Mouse (Mus musculus): ENCODE measurements around the gene Troap. TPM values are rescaled to one million over a fixed set of nuclear protein-coding genes. Genes with fewer than 3 reads are reported as not detected.
A peak's percentile ranks its signal among the peaks of the same experiment; 100 is the strongest.

The Troap gene
- polyA plus RNA-seq, 1 experiment = 0.62 TPM

- no peak for DNase-seq (ENCODE audit: extremely low spot score in 1 of 2, low spot score in 1 of 2)
Observed at GRCm38 (mm10) chr15:99107866-99108265, 33.5 kb downstream of the Troap start.

GRCm38 (mm10) chr15:99111139-99111538, 36.8 kb downstream of the Troap start:
- no peak for DNase-seq (ENCODE audit: extremely low spot score in 1 of 2, low spot score in 1 of 2)

- DNase-seq (ENCODE audit: extremely low spot score in 1 of 2, low spot score in 1 of 2) = no peak
Observed at GRCm38 (mm10) chr15:99111809-99112208, 37.4 kb downstream of the Troap start.

GRCm38 (mm10) chr15:99112843-99113395, 38.5 kb downstream of the Troap start:
- no peak for DNase-seq (ENCODE audit: extremely low spot score in 1 of 2, low spot score in 1 of 2)

GRCm38 (mm10) chr15:99113396-99113975, 39.1 kb downstream of the Troap start:
- no peak for DNase-seq (ENCODE audit: extremely low spot score in 1 of 2, low spot score in 1 of 2)

- DNase-seq (ENCODE audit: extremely low spot score in 1 of 2, low spot score in 1 of 2) = no peak
Observed at GRCm38 (mm10) chr15:99114312-99115064, 40.1 kb downstream of the Troap start.

GRCm38 (mm10) chr15:99115065-99115423, 40.7 kb downstream of the Troap start:
- DNase-seq (ENCODE audit: extremely low spot score in 1 of 2, low spot score in 1 of 2) = no peak

GRCm38 (mm10) chr15:99116539-99116938, 42.2 kb downstream of the Troap start:
- DNase-seq (ENCODE audit: extremely low spot score in 1 of 2, low spot score in 1 of 2) = no peak

- no peak for DNase-seq (ENCODE audit: extremely low spot score in 1 of 2, low spot score in 1 of 2)
Observed at GRCm38 (mm10) chr15:99120814-99121213, 46.4 kb downstream of the Troap start.

GRCm38 (mm10) chr15:99122642-99123041, 48.3 kb downstream of the Troap start:
- DNase-seq (ENCODE audit: extremely low spot score in 1 of 2, low spot score in 1 of 2) = no peak

GRCm38 (mm10) chr15:99125711-99126080, 51.3 kb downstream of the Troap start, which contains the start of gene Spats2:
Gene Spats2 (plus strand): TSS chr15:99125916.
- DNase-seq (ENCODE audit: extremely low spot score in 1 of 2, low spot score in 1 of 2) = no peak

GRCm38 (mm10) chr15:99126081-99126815, 51.9 kb downstream of the Troap start:
- peak; percentile 77 to 94 for DNase-seq (ENCODE audit: extremely low spot score in 1 of 2, low spot score in 1 of 2)

GRCm38 (mm10) chr15:99126816-99127365, 52.5 kb downstream of the Troap start:
- DNase-seq (ENCODE audit: extremely low spot score in 1 of 2, low spot score in 1 of 2) = peak in 1 of 2 experiments; percentile 18

- DNase-seq (ENCODE audit: extremely low spot score in 1 of 2, low spot score in 1 of 2) = no peak
Observed at GRCm38 (mm10) chr15:99127851-99128522, 53.6 kb downstream of the Troap start.

- DNase-seq (ENCODE audit: extremely low spot score in 1 of 2, low spot score in 1 of 2) = no peak
Observed at GRCm38 (mm10) chr15:99129441-99129840, 55.1 kb downstream of the Troap start.

- DNase-seq (ENCODE audit: extremely low spot score in 1 of 2, low spot score in 1 of 2) = no peak
Observed at GRCm38 (mm10) chr15:99129956-99130910, 55.9 kb downstream of the Troap start.

Measured in frontal cortex, adult 2 months (tissue).